Mouse (Mus musculus) cerebellum, adult 2 months (tissue): Measurements from ENCODE around the gene Sprr2a1.
"Not testable (repeated sequence)": the region's sequence is repeated elsewhere in the genome, so short reads cannot be mapped to it uniquely, and the experiment has no call there.

Source experiments
- CTCF ChIP-seq: fragments of 200-500 bp; IDR thresholded peaks from 2 replicates; pipeline ENCODE4 v1.5.1; 2011; ENCODE audit warnings: low read depth, mild to moderate bottlenecking, control low read depth, low read length, moderate library complexity, borderline replicate concordance; ENCODE audit not compliant: insufficient read depth
- POLR2A ChIP-seq: fragments of 200-500 bp; IDR thresholded peaks from 2 replicates; pipeline ENCODE4 v1.6.1; 2011; ENCODE audit warnings: low read length, control low read depth, borderline replicate concordance; ENCODE audit not compliant: insufficient read depth

GRCm38 (mm10) chr3:92215569-92215968 is at the start of gene Sprr2a1, which contains the start of gene Sprr2a2:
- not testable (repeated sequence) for TF ChIP-seq CTCF, POLR2A
